Mouse (Mus musculus) hindbrain, embryonic 11.5 days (tissue): ENCODE measurements around the gene Dmrtc2. TPM values are rescaled to one million over a fixed set of nuclear protein-coding genes. Genes with fewer than 3 reads are reported as not detected.

Experiments
- ATAC-seq: fragments of 200-750 bp; cut with Nextera tagmentation; 2 replicates; pipeline ENCODE4 v1.8.0; 2017; ENCODE audit warnings: mild to moderate bottlenecking, moderate TSS enrichment, moderate library complexity; ENCODE audit not compliant: low FRiP score
- DNase-seq: peaks from one replicate; pipeline ENCODE4 v3.0.0-alpha.2; 2015; ENCODE audit warnings: low spot score
- H3K27ac ChIP-seq: fragments of 300-500 bp; sonication (generic); 2 replicates; pipeline ENCODE4 v1.5.1; 2014; ENCODE audit warnings: mild to moderate bottlenecking, low read depth, low read length
- H3K27me3 ChIP-seq: fragments of 300-500 bp; sonication (generic); 2 replicates; pipeline ENCODE4 v1.6.1; 2014; ENCODE audit warnings: mild to moderate bottlenecking, low read length, moderate library complexity, mixed read lengths; ENCODE audit not compliant: control insufficient read depth, insufficient read depth
- H3K36me3 ChIP-seq: fragments of 300-500 bp; sonication (generic); 2 replicates; pipeline ENCODE4 v1.6.1; 2014; ENCODE audit warnings: mild to moderate bottlenecking, low read length, moderate library complexity, mixed read lengths; ENCODE audit not compliant: control insufficient read depth, insufficient read depth
- H3K4me1 ChIP-seq: fragments of 300-500 bp; sonication (generic); replicated peaks from 2 replicates; pipeline ENCODE4 v1.6.1; 2014; ENCODE audit warnings: low read length, mixed read lengths; ENCODE audit not compliant: control insufficient read depth, insufficient read depth
- H3K4me2 ChIP-seq: fragments of 300-500 bp; sonication (generic); replicated peaks from 2 replicates; pipeline ENCODE4 v1.6.1; 2014; ENCODE audit warnings: mild to moderate bottlenecking, low read depth, low read length
- H3K4me3 ChIP-seq: fragments of 300-500 bp; sonication (generic); 2 replicates; pipeline ENCODE4 v1.5.1; 2014; ENCODE audit warnings: low read depth, low read length
- H3K9ac ChIP-seq: fragments of 300-500 bp; sonication (generic); 2 replicates; pipeline ENCODE4 v1.6.1; 2014; ENCODE audit warnings: low read depth, low read length
- H3K9me3 ChIP-seq: fragments of 300-500 bp; sonication (generic); 2 replicates; pipeline ENCODE4 v1.6.1; 2016; ENCODE audit warnings: low read length; ENCODE audit not compliant: control insufficient read depth
- WGBS: fragments of 180-500 bp; shearing (Covaris S2); extraction: QIAGEN DNeasy Blood & Tissue Kit; methylation state at CpG from one replicate; pipeline ENCODE4 v1.1.7; 2014; 5-methylcytosine and 5-hydroxymethylcytosine counted together
- polyA plus RNA-seq: library from polyadenylated mRNA; unstranded; fragments of >200 nt; fragmentation: Nextera tagmentation; extraction: Ambion mirVana; gene quantifications from 2 replicates; pipeline ENCODE4 v1.2.1, GENCODE M21; 2014

Dmrtc2 gene
- polyA plus RNA-seq, 1 experiment from 2014 or later: 0.14 TPM

- no peak overlapping the region for H3K27ac ChIP-seq
- no peaks in the 10 kb centered on the region for H3K4me1 ChIP-seq
- no peak overlapping the region for H3K4me3 ChIP-seq
- no peaks in the 10 kb centered on the region for H3K9me3 ChIP-seq
- H3K9ac ChIP-seq: no peak overlapping the region
- no peak for DNase-seq
- 83% methylated on average over 5 of the region's 5 CpGs for WGBS
- H3K27me3 ChIP-seq: no peaks in the 10 kb centered on the region
- H3K4me2 ChIP-seq: no peak overlapping the region
- no peaks in the 10 kb centered on the region for H3K36me3 ChIP-seq
- ATAC-seq: no peak
Observed at GRCm38 (mm10) chr7:24859234-24859633, 10.6 kb upstream of the Dmrtc2 start.

GRCm38 (mm10) chr7:24861913-24862312, 7.9 kb upstream of the Dmrtc2 start, which contains the start of gene Gm9844:
Gene Gm9844 (plus strand): TSS chr7:24862213.
- 87% methylated on average over 7 of the region's 7 CpGs for WGBS
- Histone ChIP-seq H3K27ac (no peak within 1 kb of the TSS), H3K36me3 (no peaks in the 10 kb centered on the region), H3K4me1 (no peaks in the 10 kb centered on the region), H3K9ac (no peak within 1 kb of the TSS), H3K4me3 (no peak within 1 kb of the TSS), H3K4me2 (no peak within 1 kb of the TSS), H3K27me3 (no peaks in the 10 kb centered on the region), H3K9me3 (no peaks in the 10 kb centered on the region)
- DNase-seq (no peak), ATAC-seq (no peak)

- no peak overlapping the region for H3K27ac ChIP-seq
- H3K36me3 ChIP-seq: no peaks in the 10 kb centered on the region
- no peak overlapping the region for H3K9ac ChIP-seq
- no peaks in the 10 kb centered on the region for H3K27me3 ChIP-seq
- no peak for ATAC-seq
- no peak overlapping the region for H3K4me2 ChIP-seq
- no peaks in the 10 kb centered on the region for H3K4me1 ChIP-seq
- no peak for DNase-seq
- WGBS: 84% methylated on average over 4 of the region's 4 CpGs
- H3K9me3 ChIP-seq: no peaks in the 10 kb centered on the region
- H3K4me3 ChIP-seq: no peak overlapping the region
Observed at GRCm38 (mm10) chr7:24862853-24863252, 7.0 kb upstream of the Dmrtc2 start.

GRCm38 (mm10) chr7:24864156-24864555, 5.7 kb upstream of the Dmrtc2 start:
- DNase-seq: no peak
- H3K4me2 ChIP-seq: no peak overlapping the region
- no peak overlapping the region for H3K4me3 ChIP-seq
- no peaks in the 10 kb centered on the region for H3K4me1 ChIP-seq
- 34% methylated on average over 6 of the region's 6 CpGs for WGBS
- H3K27ac ChIP-seq: no peak overlapping the region
- H3K9me3 ChIP-seq: no peaks in the 10 kb centered on the region
- H3K9ac ChIP-seq: no peak overlapping the region
- no peaks in the 10 kb centered on the region for H3K27me3 ChIP-seq
- H3K36me3 ChIP-seq: no peaks in the 10 kb centered on the region
- ATAC-seq: no peak

- Histone ChIP-seq H3K36me3 (no peaks in the 10 kb centered on the region), H3K27ac (no peak overlapping the region), H3K4me2 (no peak overlapping the region), H3K27me3 (no peaks in the 10 kb centered on the region), H3K4me1 (no peaks in the 10 kb centered on the region), H3K4me3 (no peak overlapping the region), H3K9ac (no peak overlapping the region), H3K9me3 (no peaks in the 10 kb centered on the region)
- 64% methylated on average over 17 of the region's 17 CpGs for WGBS
- DNase-seq: no peak
- ATAC-seq: no peak
Observed at GRCm38 (mm10) chr7:24869080-24869479, 777 bp upstream of the Dmrtc2 start.

GRCm38 (mm10) chr7:24877588-24877987, 7.7 kb downstream of the Dmrtc2 start:
- no peaks in the 10 kb centered on the region for H3K36me3 ChIP-seq
- ATAC-seq: no peak
- no peak overlapping the region for H3K4me2 ChIP-seq
- DNase-seq: no peak
- no peaks in the 10 kb centered on the region for H3K9me3 ChIP-seq
- no peak overlapping the region for H3K9ac ChIP-seq
- H3K4me1 ChIP-seq: no peaks in the 10 kb centered on the region
- WGBS: 79% methylated on average over 3 of the region's 3 CpGs
- no peak overlapping the region for H3K4me3 ChIP-seq
- H3K27ac ChIP-seq: no peak overlapping the region
- H3K27me3 ChIP-seq: no peaks in the 10 kb centered on the region

GRCm38 (mm10) chr7:24879620-24880019, 9.8 kb downstream of the Dmrtc2 start:
- Histone ChIP-seq H3K27me3 (no peaks in the 10 kb centered on the region), H3K4me2 (no peak overlapping the region), H3K4me3 (no peak overlapping the region), H3K9ac (no peak overlapping the region), H3K27ac (no peak overlapping the region), H3K9me3 (no peaks in the 10 kb centered on the region), H3K4me1 (no peaks in the 10 kb centered on the region), H3K36me3 (no peaks in the 10 kb centered on the region)
- DNase-seq (no peak), ATAC-seq (no peak)
- WGBS: 11% methylated on average over 2 of the region's 2 CpGs

- no peaks in the 10 kb centered on the region for H3K27me3 ChIP-seq
- H3K9me3 ChIP-seq: no peaks in the 10 kb centered on the region
- peaks cover 7% of the 10 kb centered on the region; the same call in 1 of the 2 replicates for H3K36me3 ChIP-seq
- no peak overlapping the region for H3K27ac ChIP-seq
- H3K4me3 ChIP-seq: no peak overlapping the region
- peaks cover 10% of the 10 kb centered on the region for H3K4me1 ChIP-seq
- H3K9ac ChIP-seq: no peak overlapping the region
- no peak for DNase-seq
- ATAC-seq: no peak
- no peak overlapping the region for H3K4me2 ChIP-seq
- WGBS: 92% methylated on average over 9 of the region's 9 CpGs
Observed at GRCm38 (mm10) chr7:24882416-24883199, 12.8 kb downstream of the Dmrtc2 start.
